In genomic region chr13:81782971-81783404, GRCm38 (mm10) we compare ENCODE assay signal across 8 mouse cellular contexts. TPM values are rescaled to one million over a fixed set of nuclear protein-coding genes. Genes with fewer than 3 reads are reported as not detected.
DNase-seq lines count a peak whose midpoint lies in the region; ATAC-seq and TF ChIP-seq lines count a peak whose summit lies in the region.

Cetn3 (plus strand) TSS chr13:81783077.

- H3K4me2 ChIP-seq in forebrain, postnatal 0 days (ENCODE audit: low read depth) = peak within 1 kb of the TSS; percentile 59
- peak within 1 kb of the TSS; percentile 70 for H3K4me2 ChIP-seq in neural tube, embryonic 15.5 days

- H3K9me3 ChIP-seq in forebrain, postnatal 0 days (ENCODE audit: low read length) = no peaks in the 10 kb centered on the region
- no peaks in the 10 kb centered on the region for H3K9me3 ChIP-seq in neural tube, embryonic 15.5 days (replicated peaks)

- WGBS in forebrain, postnatal 0 days = under 1% methylated on average over 29 of the region's 29 CpGs
- under 1% methylated on average over 29 of the region's 29 CpGs for WGBS in lung, adult 2 months
- WGBS in neural tube, embryonic 15.5 days = under 1% methylated on average over 29 of the region's 29 CpGs
- under 1% methylated on average over 29 of the region's 29 CpGs for WGBS in thymus, adult 2 months

- H3K36me3 ChIP-seq in forebrain, postnatal 0 days (ENCODE audit: insufficient read depth) = no peaks in the 10 kb centered on the region
- H3K36me3 ChIP-seq in neural tube, embryonic 15.5 days = 0 out of 2 replicates have a peak, but pooled peaks cover 6% of the 10 kb centered on the region
- peaks cover 4% of the 10 kb centered on the region; the same call in 1 of the 2 replicates for H3K36me3 ChIP-seq in thymus, adult 2 months (ENCODE audit: control insufficient read depth, insufficient read depth, low read length)

- no peaks in the 10 kb centered on the region for H3K27me3 ChIP-seq in forebrain, postnatal 0 days (ENCODE audit: insufficient read depth, low read length)
- H3K27me3 ChIP-seq in neural tube, embryonic 15.5 days (replicated peaks) = no peaks in the 10 kb centered on the region
- no peaks in the 10 kb centered on the region for H3K27me3 ChIP-seq in thymus, adult 2 months (ENCODE audit: control insufficient read depth, insufficient read depth, low read length)

- peak; percentile 10; the same call in 1 of the 2 replicates for TF ChIP-seq POLR2A in lung, adult 2 months (IDR thresholded peaks at IDR 0.05; ENCODE audit: borderline replicate concordance, extremely low read depth, low read depth, low read length)
- no peak; the same call in 1 of the 2 replicates for TF ChIP-seq POLR2A in thymus, adult 2 months (IDR thresholded peaks at IDR 0.05; ENCODE audit: control insufficient read depth, extremely low read depth, insufficient read depth, low read length, poor library complexity)

- no peak for TF ChIP-seq CTCF in forebrain, postnatal 0 days (IDR thresholded peaks at IDR 0.05; ENCODE audit: low read depth)
- TF ChIP-seq CTCF in layer of hippocampus, adult 2 months (conservative IDR thresholded peaks at IDR 0.05) = no peak
- TF ChIP-seq CTCF in lung, adult 2 months (IDR thresholded peaks at IDR 0.05; ENCODE audit: insufficient read depth, low read length) = no peak
- 0 out of 2 replicates have a peak, but pooled peaks have one; percentile 48 for TF ChIP-seq CTCF in thymus, adult 2 months (IDR thresholded peaks at IDR 0.05; ENCODE audit: borderline replicate concordance, control insufficient read depth, extremely low read depth, insufficient read depth, low read length, poor library complexity)

- H3K4me3 ChIP-seq in forebrain, postnatal 0 days (ENCODE audit: low read depth, low read length) = peak within 1 kb of the TSS; percentile 71
- H3K4me3 ChIP-seq in layer of hippocampus, adult 2 months = peak within 1 kb of the TSS; percentile 85
- peak within 1 kb of the TSS; percentile 99 for H3K4me3 ChIP-seq in lung, adult 2 months (replicated peaks; ENCODE audit: extremely low read depth, low read depth, low read length)
- peak within 1 kb of the TSS; percentile 63 for H3K4me3 ChIP-seq in neural tube, embryonic 15.5 days (replicated peaks)
- H3K4me3 ChIP-seq in thymus, adult 2 months (ENCODE audit: control insufficient read depth, insufficient read depth, low read length) = peak within 1 kb of the TSS; percentile 74

- peak; percentile 96 for DNase-seq in Muller cell, postnatal 12 days (ENCODE audit: inconsistent ontology term)
- DNase-seq in cerebellum, adult 8-10 months = peak; percentile 93
- peak; percentile 99 for DNase-seq in forebrain, postnatal 0 days
- DNase-seq in heart, postnatal 4 days = peak; percentile 93
- DNase-seq in layer of hippocampus, adult 2 months (ENCODE audit: low spot score in 2 of 2) = peak; percentile 91 to 94
- no peak for DNase-seq in lung, adult 2 months
- DNase-seq in thymus, adult 2 months = peak; percentile 87

- peak; percentile 90 for ATAC-seq in forebrain, postnatal 0 days
- ATAC-seq in neural tube, embryonic 15.5 days (ENCODE audit: low FRiP score) = peak; percentile 95

- H3K27ac ChIP-seq in forebrain, postnatal 0 days (ENCODE audit: low read depth, low read length) = peak within 1 kb of the TSS; percentile 100
- peak within 1 kb of the TSS; percentile 97 for H3K27ac ChIP-seq in layer of hippocampus, adult 2 months
- peak within 1 kb of the TSS; percentile 99 for H3K27ac ChIP-seq in neural tube, embryonic 15.5 days (replicated peaks)
- H3K27ac ChIP-seq in thymus, adult 2 months (ENCODE audit: control insufficient read depth, insufficient read depth, low read length) = peak within 1 kb of the TSS; percentile 78

- H3K9ac ChIP-seq in forebrain, postnatal 0 days = peak within 1 kb of the TSS; percentile 92
- H3K9ac ChIP-seq in neural tube, embryonic 15.5 days (replicated peaks) = peak within 1 kb of the TSS; percentile 84

- peaks cover 14% of the 10 kb centered on the region for H3K4me1 ChIP-seq in forebrain, postnatal 0 days (ENCODE audit: insufficient read depth)
- H3K4me1 ChIP-seq in lung, adult 2 months (ENCODE audit: control insufficient read depth, insufficient read depth, low read length) = peaks cover 5% of the 10 kb centered on the region
- peaks cover 15% of the 10 kb centered on the region for H3K4me1 ChIP-seq in neural tube, embryonic 15.5 days
- no peaks in the 10 kb centered on the region; the same call in 1 of the 2 replicates for H3K4me1 ChIP-seq in thymus, adult 2 months (replicated peaks; ENCODE audit: control insufficient read depth, insufficient read depth, low read length)

RNA-seq across cellular contexts. Expression of gene Cetn3, which starts in this region (rescaled TPM):
- 128 and 174 TPM in 2 replicates for total RNA-seq in forebrain, postnatal 0 days (2014; rRNA removed)
- 426 and 574 TPM in 2 replicates for polyA plus RNA-seq in forebrain, postnatal 0 days (2015; fragmentation: Nextera tagmentation; extraction: Ambion mirVana)
- total RNA-seq in heart, postnatal 4 days (2021) = 100 to 1,000 TPM; 119 to 127 TPM
- 100 to 1,000 TPM; 103 to 115 TPM for total RNA-seq in layer of hippocampus, adult 2 months (2021)
- polyA plus RNA-seq in lung, adult 2 months (2012; rRNA removed) = 2.9 and 8.8 TPM in 2 replicates
- 212 and 218 TPM in 2 replicates for polyA plus RNA-seq in neural tube, embryonic 15.5 days (2015; fragmentation: Nextera tagmentation; extraction: Ambion mirVana)
- polyA plus RNA-seq in thymus, adult 2 months (2012; rRNA removed) = 3.4 and 3.6 TPM in 2 replicates

Comparison
In these comparisons a context has a peak if more than half of its experiments do, and no peak if none do; other contexts are left out.
1. RNA of gene Cetn3 (polyA plus RNA-seq): 426 to 574 TPM in forebrain, postnatal 0 days and 212 to 218 TPM in neural tube, embryonic 15.5 days; 2.9 to 8.8 TPM in lung, adult 2 months and 3.4 to 3.6 TPM in thymus, adult 2 months; every median in the first group is over 10 times any median in the second.
2. Peak in every context shown above with its lines, with median percentiles within 50 percentile points of each other: H3K27ac ChIP-seq and H3K4me3 ChIP-seq.